Mouse (Mus musculus): ENCODE data around the gene Fam50a.

Gene Fam50a

DNA sequence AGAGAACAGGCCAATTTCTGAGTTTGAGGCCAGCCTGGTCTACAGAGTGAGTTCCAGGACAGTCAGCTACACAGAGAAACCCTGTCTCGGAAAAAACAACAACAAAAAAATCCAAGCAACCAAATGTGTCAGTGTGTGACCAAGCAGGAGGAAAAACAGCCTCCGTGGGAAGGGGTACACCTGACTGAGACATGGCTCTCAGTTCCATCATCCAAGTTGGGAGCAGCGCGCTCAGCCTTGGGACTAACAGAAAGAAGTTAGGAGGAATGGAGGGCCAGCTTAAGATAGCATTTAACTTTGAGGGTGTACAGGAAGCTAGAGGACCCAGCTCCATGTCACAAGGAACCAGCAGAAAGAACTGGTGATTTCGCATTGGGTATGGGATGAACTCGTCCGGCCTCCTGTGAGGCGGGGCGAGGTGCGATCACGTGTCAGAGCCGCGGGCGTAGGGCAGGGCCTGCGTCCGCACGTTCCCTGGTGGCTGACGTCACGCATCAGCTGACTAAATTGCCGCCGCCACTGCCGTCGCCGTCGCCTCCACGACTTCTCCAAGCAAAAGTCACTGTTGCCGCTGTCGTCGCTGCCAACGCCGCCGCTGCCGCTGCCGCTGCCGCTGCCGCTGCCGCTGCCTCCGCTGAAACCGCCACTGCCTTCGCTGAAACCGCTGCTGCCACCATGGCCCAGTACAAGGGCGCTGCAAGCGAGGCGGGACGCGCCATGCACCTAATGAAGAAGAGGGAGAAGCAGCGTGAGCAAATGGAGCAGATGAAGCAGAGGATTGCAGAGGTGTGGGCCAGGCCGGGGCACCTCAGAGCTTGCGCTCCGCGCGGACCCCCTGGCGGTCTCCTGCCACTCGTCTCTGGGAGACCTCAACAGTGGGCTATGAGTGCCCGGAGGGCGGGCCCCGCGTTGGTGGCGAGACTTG lies at the start of gene Fam50a:
Fam50a (plus strand) TSS at position 494 of the 925 bp plus-strand sequence.
- DNase-seq (ENCODE audit: low spot score in 2 of 2), result peak; percentile 76 to 89

DNA sequence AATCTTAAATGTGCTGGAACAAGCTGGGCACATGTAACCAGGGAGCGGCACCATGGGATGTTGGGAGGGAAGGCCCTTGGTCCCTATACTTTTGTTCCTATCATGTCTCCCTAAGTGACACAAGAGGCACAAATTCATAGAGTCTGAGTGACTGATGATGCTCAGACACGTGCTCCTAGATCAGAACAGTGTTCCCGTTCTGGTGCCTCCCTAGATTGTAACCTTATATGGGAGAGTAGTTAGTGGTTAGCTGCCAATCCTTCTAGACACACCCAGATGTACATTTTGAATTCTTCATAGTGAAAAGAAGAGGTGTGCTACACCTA lies 43.1 kb upstream of the Fam50a start:
- no peak for DNase-seq (ENCODE audit: low spot score in 2 of 2)

GRCm38 (mm10) chrX:74270062-74270901 lies 42.6 kb upstream of the Fam50a start, which contains the start of gene Rpl10:
Rpl10 (plus strand) TSS chrX:74270812.
- DNase-seq (ENCODE audit: low spot score in 2 of 2), result peak; percentile 92 to 94

- DNase-seq (ENCODE audit: low spot score in 2 of 2), result peak; percentile 49 to 64
Measured at GRCm38 (mm10) chrX:74270902-74271551, 41.8 kb upstream of the Fam50a start.

GRCm38 (mm10) chrX:74273422-74274322 lies 39.2 kb upstream of the Fam50a start:
- DNase-seq (ENCODE audit: low spot score in 2 of 2), result no peak

DNA sequence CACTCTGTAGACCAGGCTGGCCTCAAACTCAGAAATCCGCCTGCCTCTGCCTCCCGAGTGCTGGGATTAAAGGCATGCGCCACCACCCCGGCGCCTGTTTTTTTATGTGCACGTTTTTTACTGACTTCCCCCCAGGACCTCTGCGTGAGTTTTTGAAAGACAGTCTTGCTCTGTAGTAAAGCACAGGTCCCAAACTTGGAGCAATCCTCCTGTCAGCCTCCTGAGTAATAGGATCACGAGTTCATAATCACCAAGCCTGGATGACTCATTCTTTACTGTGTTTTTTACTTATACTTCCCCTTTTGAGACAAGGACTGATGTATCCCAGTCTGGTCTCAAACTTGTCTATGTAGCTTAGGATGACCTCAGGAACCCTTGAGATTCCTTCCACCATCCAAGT lies 34.9 kb upstream of the Fam50a start:
- DNase-seq (ENCODE audit: low spot score in 2 of 2), result no peak

DNA sequence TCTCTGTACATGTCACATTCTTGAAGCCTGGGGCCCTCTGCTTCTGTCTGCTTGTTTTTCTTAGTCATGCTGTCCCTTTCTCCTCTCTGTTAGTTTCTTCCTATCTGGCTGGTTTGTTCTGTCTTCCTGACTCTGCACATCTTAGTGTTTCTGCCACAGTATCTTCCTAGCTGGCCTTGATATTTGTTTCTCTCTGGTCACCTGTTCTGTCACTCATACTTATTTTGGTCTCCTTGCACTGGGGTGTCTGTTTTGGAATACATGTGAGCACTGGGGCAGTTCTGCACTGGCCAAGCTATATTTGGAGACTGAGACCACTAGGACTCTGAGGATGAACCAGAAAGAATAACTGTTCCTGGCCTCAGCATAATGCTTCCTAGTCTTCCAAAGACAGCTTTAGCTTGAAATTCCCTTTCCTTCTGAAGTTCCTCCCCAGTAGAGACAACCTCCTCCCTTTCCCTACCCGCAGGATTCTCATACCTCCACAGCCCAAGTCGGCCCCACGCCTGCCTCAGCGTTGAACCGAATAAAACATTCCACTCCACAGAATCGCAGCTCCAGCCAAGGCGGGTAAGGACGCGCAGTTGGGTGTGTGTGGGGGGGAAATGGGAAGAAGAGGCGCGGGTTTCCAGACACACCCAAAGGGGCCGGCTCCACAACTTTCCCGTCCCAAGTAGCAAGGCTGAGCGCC lies 31.6 kb upstream of the Fam50a start:
- DNase-seq (ENCODE audit: low spot score in 2 of 2), result no peak

GRCm38 (mm10) chrX:74281732-74282394 lies 31.0 kb upstream of the Fam50a start, which contains the start of the genes Taz and Dnase1l1:
Taz (plus strand) TSS chrX:74281912.
Dnase1l1 (minus strand) TSS chrX:74282337.
- DNase-seq (ENCODE audit: low spot score in 2 of 2), result peak; percentile 53 to 55

DNA sequence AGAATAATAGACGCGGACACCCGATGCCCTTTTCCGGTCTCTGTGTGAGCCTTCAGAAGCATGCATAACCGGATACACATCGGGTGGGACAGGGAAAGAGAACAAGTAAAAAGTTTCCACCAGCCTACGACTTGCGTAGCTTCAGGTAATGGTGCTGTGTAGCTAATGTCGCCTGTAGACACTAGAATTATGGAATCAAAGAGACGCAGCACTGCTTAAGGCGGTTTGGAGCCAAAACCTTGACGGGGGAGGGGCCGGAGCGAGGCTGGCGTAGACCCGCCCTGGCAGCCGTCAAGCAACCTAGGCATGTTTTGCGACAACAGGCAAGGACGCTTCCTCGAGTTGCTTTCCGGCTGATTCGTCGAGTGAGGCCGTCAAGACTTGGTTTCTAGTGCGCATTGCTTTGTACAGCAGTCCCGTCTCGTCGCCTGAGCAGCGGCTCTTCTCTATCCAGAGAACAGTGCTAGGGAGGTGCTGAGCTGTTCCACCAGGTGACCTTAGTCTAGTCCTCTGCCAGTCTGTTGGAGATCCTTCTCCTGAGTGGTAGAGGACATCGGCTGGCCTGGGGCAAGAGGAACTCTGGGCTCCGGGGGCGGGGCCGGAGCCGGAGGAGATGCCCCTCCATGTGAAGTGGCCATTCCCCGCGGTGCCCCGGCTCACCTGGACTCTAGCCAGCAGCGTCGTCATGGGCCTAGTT lies 30.3 kb upstream of the Fam50a start:
- DNase-seq (ENCODE audit: low spot score in 2 of 2), result peak; percentile 66 to 78

DNA sequence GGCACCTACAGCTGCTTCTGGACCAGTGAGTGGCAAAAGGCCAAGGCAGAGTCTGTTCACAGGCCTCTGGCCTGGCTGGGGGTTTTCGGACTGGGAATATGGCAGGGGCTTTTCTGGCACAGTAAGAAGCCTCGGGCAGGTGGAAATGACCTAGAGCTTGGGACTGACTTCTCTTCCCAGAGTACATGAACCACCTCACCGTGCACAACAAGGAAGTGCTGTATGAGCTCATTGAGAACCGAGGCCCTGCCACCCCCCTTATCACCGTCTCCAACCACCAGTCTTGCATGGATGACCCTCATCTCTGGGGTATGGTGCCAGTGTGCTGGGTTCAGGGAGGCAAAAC lies 29.8 kb upstream of the Fam50a start:
- DNase-seq (ENCODE audit: low spot score in 2 of 2), result no peak

DNA sequence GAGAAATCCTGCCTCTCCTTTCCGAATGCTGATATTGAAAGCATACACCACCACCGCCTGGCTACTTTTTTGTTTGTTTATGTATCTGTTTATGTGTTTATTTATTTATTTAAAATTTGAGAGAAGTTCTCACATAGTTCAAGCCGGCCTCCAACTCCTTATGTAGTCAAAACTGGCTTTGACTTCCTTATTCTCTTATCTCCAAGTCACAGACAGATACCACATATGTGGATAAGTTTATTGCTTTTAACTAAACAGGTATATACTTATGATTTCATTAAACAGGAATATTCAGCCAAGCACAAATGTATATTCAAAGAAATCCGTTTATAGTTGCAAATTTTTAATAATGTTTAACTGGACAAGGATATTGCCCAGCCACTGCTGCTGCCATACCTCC lies 19.4 kb upstream of the Fam50a start:
- no peak for DNase-seq (ENCODE audit: low spot score in 2 of 2)

DNA sequence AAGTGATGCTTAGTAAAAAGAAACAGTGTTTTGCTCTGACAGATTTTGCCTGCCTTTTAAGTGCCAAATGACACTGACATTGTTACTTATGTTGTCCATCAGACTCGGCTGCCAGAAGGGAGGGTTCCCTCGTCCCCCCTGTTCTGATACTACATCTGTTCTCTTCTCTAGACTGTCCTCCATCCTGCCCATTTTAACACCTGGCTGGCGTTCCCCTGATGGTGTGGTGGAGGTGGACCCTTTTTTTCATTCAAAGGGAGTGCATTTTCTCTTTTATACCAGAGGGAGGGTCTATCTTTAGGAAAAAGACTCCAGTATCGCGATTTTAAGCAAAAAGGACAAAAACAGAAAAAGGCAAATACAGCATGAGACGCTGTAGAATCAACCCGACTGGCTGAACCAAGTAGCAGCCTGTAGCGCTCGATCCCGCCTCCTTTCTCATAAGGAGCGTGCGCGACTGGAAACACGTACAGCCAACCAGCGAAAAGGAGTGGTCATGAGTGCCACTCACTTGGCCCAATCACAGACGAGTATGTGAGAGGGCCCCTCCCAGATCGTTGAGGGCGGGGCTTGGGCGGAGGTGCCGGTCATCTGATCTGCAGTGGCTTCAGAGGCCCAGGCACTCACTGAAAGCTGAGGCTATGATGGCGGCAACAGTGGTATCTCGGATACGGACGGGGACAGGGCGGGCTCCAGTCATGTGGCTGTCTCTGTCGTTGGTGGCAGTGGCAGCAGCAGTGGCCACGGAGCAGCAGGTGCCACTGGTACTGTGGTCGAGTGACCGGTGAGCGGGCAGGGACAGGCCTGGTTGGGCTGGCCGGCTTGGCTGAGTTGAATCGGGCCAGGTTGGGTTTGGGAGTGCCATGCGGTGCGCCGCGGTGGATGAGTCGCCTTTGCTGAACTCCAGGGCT lies 16.0 kb upstream of the Fam50a start, which contains the start of gene Atp6ap1:
Atp6ap1 (plus strand) TSS at position 560 of the 911 bp plus-strand sequence.
- peak; percentile 90 to 94 for DNase-seq (ENCODE audit: low spot score in 2 of 2)

GRCm38 (mm10) chrX:74298348-74298747 lies 14.5 kb upstream of the Fam50a start:
- DNase-seq (ENCODE audit: low spot score in 2 of 2), result no peak

DNA sequence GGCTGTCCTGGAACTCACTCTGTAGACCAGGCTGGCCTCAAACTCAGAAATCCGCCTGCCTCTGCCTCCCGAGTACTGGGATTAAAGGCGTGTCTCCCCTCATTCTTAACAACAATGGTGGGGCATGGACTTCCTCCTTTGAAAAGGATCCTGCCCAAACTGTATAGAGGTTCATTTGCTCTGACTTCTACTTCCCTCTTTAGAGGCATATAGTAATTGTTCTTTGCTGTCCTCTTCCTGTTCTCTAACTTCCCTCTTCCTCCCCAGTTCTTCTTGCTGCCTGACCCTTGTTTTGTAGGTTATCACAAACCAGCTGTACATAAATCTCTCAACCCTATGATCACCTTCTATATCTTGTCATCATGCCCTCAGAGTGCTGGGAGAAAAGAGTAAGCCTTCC lies 13.1 kb upstream of the Fam50a start:
- DNase-seq (ENCODE audit: low spot score in 2 of 2), result no peak

GRCm38 (mm10) chrX:74304867-74305700 lies 7.7 kb upstream of the Fam50a start, which contains the start of gene Gdi1:
Gdi1 (plus strand) TSS chrX:74304998.
- DNase-seq (ENCODE audit: low spot score in 2 of 2), result peak; percentile 74 to 80

GRCm38 (mm10) chrX:74328725-74329161 lies 15.9 kb downstream of the Fam50a start, which contains the start of gene Plxna3:
Plxna3 (plus strand) TSS chrX:74329066.
- peak; percentile 55 to 64 for DNase-seq (ENCODE audit: low spot score in 2 of 2)

DNA sequence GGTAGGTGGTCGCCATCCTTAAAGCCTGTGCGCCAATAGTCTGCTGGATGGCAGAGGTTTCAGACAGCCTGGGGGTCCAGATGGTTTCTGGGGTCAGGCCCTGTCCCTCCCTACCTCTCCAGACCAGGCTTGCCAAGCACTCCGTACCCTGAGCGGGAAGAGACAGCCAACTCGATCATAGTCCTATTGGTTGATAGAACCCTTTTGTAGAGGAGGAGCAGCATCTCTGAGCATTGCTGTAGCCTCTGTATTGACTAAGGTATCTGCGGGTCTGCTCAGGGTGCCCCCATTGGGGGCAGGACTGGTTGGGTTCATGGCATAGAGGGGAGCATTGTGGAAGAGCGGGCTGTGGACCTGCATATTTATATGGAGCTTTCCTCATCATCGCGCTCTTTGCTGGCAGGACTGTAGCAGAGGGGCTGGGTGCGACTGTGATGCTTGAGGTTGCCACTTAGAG lies 16.4 kb downstream of the Fam50a start:
- DNase-seq (ENCODE audit: low spot score in 2 of 2), result no peak

All from natural killer cell, adult 2 months (primary cell).